Mouse (Mus musculus) lung, postnatal 10 days (tissue): Measurements from ENCODE around the gene Macc1.
"Not testable (repeated sequence)": the region's sequence is repeated elsewhere in the genome, so short reads cannot be mapped to it uniquely, and the experiment has no call there.

ENCODE experiments used
- DNase-seq: peaks from one replicate; pipeline ENCODE4 v3.0.0; 2021

The Macc1 gene

GRCm38 (mm10) chr12:119313970-119314369 is at the start of gene Macc1:
Gene Macc1, plus strand, starts transcription at chr12:119314270.
- DNase-seq, result no peak

GRCm38 (mm10) chr12:119264506-119264905 is 49.6 kb upstream of the Macc1 start:
- no peak for DNase-seq

- no peak for DNase-seq
These were observed 45.3 kb upstream of the Macc1 start for GRCm38 (mm10) chr12:119268723-119269122.

- no peak for DNase-seq
These were observed 44.0 kb upstream of the Macc1 start for GRCm38 (mm10) chr12:119270036-119270435.

GRCm38 (mm10) chr12:119271964-119272363 is 42.1 kb upstream of the Macc1 start:
- DNase-seq, result no peak

GRCm38 (mm10) chr12:119273605-119274004 is 40.5 kb upstream of the Macc1 start:
- DNase-seq, result no peak

GRCm38 (mm10) chr12:119276282-119276681 is 37.8 kb upstream of the Macc1 start:
- no peak for DNase-seq

GRCm38 (mm10) chr12:119291618-119292017 is 22.5 kb upstream of the Macc1 start:
- no peak for DNase-seq

- no peak for DNase-seq
These were observed 10.5 kb upstream of the Macc1 start for GRCm38 (mm10) chr12:119303618-119304017.

GRCm38 (mm10) chr12:119313014-119313763 is 881 bp upstream of the Macc1 start:
- no peak for DNase-seq

GRCm38 (mm10) chr12:119318799-119319198 is 4.7 kb downstream of the Macc1 start:
- no peak for DNase-seq

GRCm38 (mm10) chr12:119325400-119325799 is 11.3 kb downstream of the Macc1 start:
- peak; percentile 18 for DNase-seq

- DNase-seq, result no peak
These were observed 16.6 kb downstream of the Macc1 start for GRCm38 (mm10) chr12:119330644-119331043.

- DNase-seq, result no peak
These were observed 19.3 kb downstream of the Macc1 start for GRCm38 (mm10) chr12:119333376-119333775.

GRCm38 (mm10) chr12:119352579-119352978 is 38.5 kb downstream of the Macc1 start:
- DNase-seq, result not testable (repeated sequence)

GRCm38 (mm10) chr12:119357418-119358241 is 43.6 kb downstream of the Macc1 start:
- no peak for DNase-seq

- DNase-seq, result no peak
These were observed 44.1 kb downstream of the Macc1 start for GRCm38 (mm10) chr12:119358242-119358515.

- DNase-seq, result no peak
These were observed 51.0 kb downstream of the Macc1 start for GRCm38 (mm10) chr12:119365041-119365440.

- DNase-seq, result no peak
These were observed 55.8 kb downstream of the Macc1 start for GRCm38 (mm10) chr12:119369832-119370231.

GRCm38 (mm10) chr12:119372359-119372758 is 58.3 kb downstream of the Macc1 start:
- DNase-seq, result no peak

GRCm38 (mm10) chr12:119376879-119377278 is 62.8 kb downstream of the Macc1 start:
- no peak for DNase-seq

- peak; percentile 17 for DNase-seq
These were observed 67.8 kb downstream of the Macc1 start for GRCm38 (mm10) chr12:119381839-119382238.

- DNase-seq, result no peak
These were observed 72.2 kb downstream of the Macc1 start for GRCm38 (mm10) chr12:119386243-119386642.

GRCm38 (mm10) chr12:119386650-119387049 is 72.6 kb downstream of the Macc1 start:
- no peak for DNase-seq
